Mouse (Mus musculus): Measurements from ENCODE around the gene Acvr1. TPM values are rescaled to one million over a fixed set of nuclear protein-coding genes. Genes with fewer than 3 reads are reported as not detected.
A peak's percentile ranks its signal among the peaks of the same experiment; 100 is the strongest.

The Acvr1 gene
- polyA plus RNA-seq, 1 experiment = 35.6 TPM

GRCm38 (mm10) chr2:58566049-58566409 lies 928 bp downstream of the Acvr1 start:
- H3ac ChIP-seq (ENCODE audit: control insufficient read depth, insufficient read length) = peak overlapping the region; percentile 84
- TF ChIP-seq TCF3 (IDR thresholded peaks at IDR 0.05; ENCODE audit: insufficient read length, low read depth) (no peak), POLR2A (IDR thresholded peaks at IDR 0.05; ENCODE audit: insufficient read length, low read depth) (no peak), SRF (IDR thresholded peaks at IDR 0.05; ENCODE audit: control insufficient read depth, insufficient read length, low read depth) (no peak), MYOG (IDR thresholded peaks at IDR 0.05; ENCODE audit: control insufficient read depth in 1 of 3, insufficient read depth in 1 of 3, insufficient read length in 2 of 3, low read depth in 2 of 3) (no peak), REST (IDR thresholded peaks at IDR 0.05; ENCODE audit: insufficient read depth, insufficient read length) (no peak), MYOD1 (IDR thresholded peaks at IDR 0.05; ENCODE audit: control insufficient read depth in 1 of 3, insufficient read length in 2 of 3, low read depth in 2 of 3) (no peak), CEBPB (IDR thresholded peaks at IDR 0.05; ENCODE audit: insufficient read depth, poor library complexity, severe bottlenecking) (no peak), E2F4 (IDR thresholded peaks at IDR 0.05; ENCODE audit: insufficient read depth) (no peak), USF1 (IDR thresholded peaks at IDR 0.05; ENCODE audit: low read depth) (no peak), POLR2AphosphoS2 (IDR thresholded peaks at IDR 0.05; ENCODE audit: insufficient read length, low read depth) (no peak), TCF12 (IDR thresholded peaks at IDR 0.05; ENCODE audit: insufficient read depth, poor library complexity, severe bottlenecking) (no peak)
- peak overlapping the region; percentile 63 for H3K4me3 ChIP-seq

GRCm38 (mm10) chr2:58565267-58565666 lies 1.7 kb downstream of the Acvr1 start:
- no peak overlapping the region for H3ac ChIP-seq (ENCODE audit: control insufficient read depth, insufficient read length)
- H3K36me3 ChIP-seq (ENCODE audit: control insufficient read depth, insufficient read depth) = no peaks in the 10 kb centered on the region
- peak overlapping the region; percentile 63 for H3K4me3 ChIP-seq
- H3K27me3 ChIP-seq (ENCODE audit: control insufficient read depth, insufficient read depth, insufficient read length) = no peaks in the 10 kb centered on the region
- peak overlapping the region; percentile 96 for H3K4me2 ChIP-seq (ENCODE audit: low read depth)
- TF ChIP-seq TCF3 (IDR thresholded peaks at IDR 0.05; ENCODE audit: insufficient read length, low read depth) (no peak), MYOG (IDR thresholded peaks at IDR 0.05; ENCODE audit: control insufficient read depth in 1 of 3, insufficient read depth in 1 of 3, insufficient read length in 2 of 3, low read depth in 2 of 3) (peak in 1 of 3 experiments; percentile 33), SRF (IDR thresholded peaks at IDR 0.05; ENCODE audit: control insufficient read depth, insufficient read length, low read depth) (peak; percentile 53), MAX (IDR thresholded peaks at IDR 0.05; ENCODE audit: low read depth) (no peak), MYOD1 (IDR thresholded peaks at IDR 0.05; ENCODE audit: control insufficient read depth in 1 of 3, insufficient read length in 2 of 3, low read depth in 2 of 3) (peak in 1 of 3 experiments; percentile 41), CEBPB (IDR thresholded peaks at IDR 0.05; ENCODE audit: insufficient read depth, poor library complexity, severe bottlenecking) (no peak), POLR2A (IDR thresholded peaks at IDR 0.05; ENCODE audit: insufficient read length, low read depth) (peak; percentile 38)
- H3K79me2 ChIP-seq (ENCODE audit: control insufficient read depth, insufficient read depth) = peaks cover 79% of the 10 kb centered on the region

More at GRCm38 (mm10) chr2:58566049-58566409, 928 bp downstream of the Acvr1 start:
- Histone ChIP-seq H3K36me3 (ENCODE audit: control insufficient read depth, insufficient read depth) (no peaks in the 10 kb centered on the region), H3K79me2 (ENCODE audit: control insufficient read depth, insufficient read depth) (peaks cover 75% of the 10 kb centered on the region), H3K27me3 (ENCODE audit: control insufficient read depth, insufficient read depth, insufficient read length) (no peaks in the 10 kb centered on the region), H3K4me2 (ENCODE audit: low read depth) (peak overlapping the region; percentile 96)

GRCm38 (mm10) chr2:58562137-58562536 lies 4.8 kb downstream of the Acvr1 start:
- TF ChIP-seq CEBPB (IDR thresholded peaks at IDR 0.05; ENCODE audit: insufficient read depth, poor library complexity, severe bottlenecking) (peak; percentile 58), SRF (IDR thresholded peaks at IDR 0.05; ENCODE audit: control insufficient read depth, insufficient read length, low read depth) (no peak)
- Histone ChIP-seq H3K79me2 (ENCODE audit: control insufficient read depth, insufficient read depth) (peaks cover 93% of the 10 kb centered on the region), H3K27me3 (ENCODE audit: control insufficient read depth, insufficient read depth, insufficient read length) (no peaks in the 10 kb centered on the region), H3K4me3 (no peak overlapping the region), H3ac (ENCODE audit: control insufficient read depth, insufficient read length) (no peak overlapping the region), H3K4me2 (ENCODE audit: low read depth) (peak overlapping the region; percentile 96), H3K36me3 (ENCODE audit: control insufficient read depth, insufficient read depth) (no peaks in the 10 kb centered on the region)

GRCm38 (mm10) chr2:58557045-58557845 lies 9.7 kb downstream of the Acvr1 start:
- no peak overlapping the region for H3K4me2 ChIP-seq (ENCODE audit: low read depth)
- H3K27me3 ChIP-seq (ENCODE audit: control insufficient read depth, insufficient read depth, insufficient read length) = no peaks in the 10 kb centered on the region
- H3K36me3 ChIP-seq (ENCODE audit: control insufficient read depth, insufficient read depth) = no peaks in the 10 kb centered on the region
- no peak overlapping the region for H3K4me3 ChIP-seq
- no peak overlapping the region for H3ac ChIP-seq (ENCODE audit: control insufficient read depth, insufficient read length)
- peaks cover 100% of the 10 kb centered on the region for H3K79me2 ChIP-seq (ENCODE audit: control insufficient read depth, insufficient read depth)
- TF ChIP-seq CEBPB (IDR thresholded peaks at IDR 0.05; ENCODE audit: insufficient read depth, poor library complexity, severe bottlenecking) (no peak), POLR2A (IDR thresholded peaks at IDR 0.05; ENCODE audit: insufficient read length, low read depth) (no peak), MYOD1 (IDR thresholded peaks at IDR 0.05; ENCODE audit: control insufficient read depth in 1 of 3, insufficient read length in 2 of 3, low read depth in 2 of 3) (no peak), E2F4 (IDR thresholded peaks at IDR 0.05; ENCODE audit: insufficient read depth) (no peak), TCF12 (IDR thresholded peaks at IDR 0.05; ENCODE audit: insufficient read depth, poor library complexity, severe bottlenecking) (no peak), SRF (IDR thresholded peaks at IDR 0.05; ENCODE audit: control insufficient read depth, insufficient read length, low read depth) (no peak), MAX (IDR thresholded peaks at IDR 0.05; ENCODE audit: low read depth) (no peak)

GRCm38 (mm10) chr2:58552296-58552695 lies 14.7 kb downstream of the Acvr1 start:
- Histone ChIP-seq H3K27me3 (ENCODE audit: control insufficient read depth, insufficient read depth, insufficient read length) (no peaks in the 10 kb centered on the region), H3K4me2 (ENCODE audit: low read depth) (no peak overlapping the region), H3K79me2 (ENCODE audit: control insufficient read depth, insufficient read depth) (peaks cover 100% of the 10 kb centered on the region), H3K4me3 (no peak overlapping the region), H3K36me3 (ENCODE audit: control insufficient read depth, insufficient read depth) (no peaks in the 10 kb centered on the region), H3ac (ENCODE audit: control insufficient read depth, insufficient read length) (no peak overlapping the region)
- TF ChIP-seq MYOD1 (IDR thresholded peaks at IDR 0.05; ENCODE audit: control insufficient read depth in 1 of 3, insufficient read length in 2 of 3, low read depth in 2 of 3) = no peak
- TF ChIP-seq CEBPB (IDR thresholded peaks at IDR 0.05; ENCODE audit: insufficient read depth, poor library complexity, severe bottlenecking) = no peak
- TF ChIP-seq REST (IDR thresholded peaks at IDR 0.05; ENCODE audit: insufficient read depth, insufficient read length) = no peak
- TF ChIP-seq POLR2AphosphoS2 (IDR thresholded peaks at IDR 0.05; ENCODE audit: insufficient read length, low read depth) = no peak
- no peak for TF ChIP-seq TCF12 (IDR thresholded peaks at IDR 0.05; ENCODE audit: insufficient read depth, poor library complexity, severe bottlenecking)
- TF ChIP-seq TCF3 (IDR thresholded peaks at IDR 0.05; ENCODE audit: insufficient read length, low read depth) = no peak
- no peak for TF ChIP-seq POLR2A (IDR thresholded peaks at IDR 0.05; ENCODE audit: insufficient read length, low read depth)
- TF ChIP-seq MAX (IDR thresholded peaks at IDR 0.05; ENCODE audit: low read depth) = no peak
